Mouse (Mus musculus) MEL (cell line): Measurements from ENCODE around the gene Rps27rt.

Source experiments
- ELF1 ChIP-seq: IDR thresholded peaks from 2 replicates; pipeline ENCODE4 v1.6.1; 2014; ENCODE audit warnings: low read depth, mild to moderate bottlenecking, inconsistent platforms, low read length, improper control_type of control experiment, moderate library complexity
- EP300 ChIP-seq, 2 experiments: IDR thresholded peaks; 2 replicates each; pipeline ENCODE4 v1.6.1; 2011; ENCODE audit warnings: improper control_type of control experiment in 2 of 2, low read length in 2 of 2, low read depth in 1 of 2, mild to moderate bottlenecking in 1 of 2
- GATA1 ChIP-seq: IDR thresholded peaks from 2 replicates; pipeline ENCODE4 v1.6.1; 2011; ENCODE audit warnings: low read depth, low read length, improper control_type of control experiment
- MXI1 ChIP-seq: IDR thresholded peaks from 2 replicates; pipeline ENCODE4 v1.6.1; 2011; ENCODE audit warnings: mild to moderate bottlenecking, low read depth, low read length, improper control_type of control experiment
- POLR2A ChIP-seq, 2 experiments: IDR thresholded peaks; 2 replicates each; pipeline ENCODE4 v1.6.1; 2011 to 2012; ENCODE audit warnings: low read length in 2 of 2, mild to moderate bottlenecking in 2 of 2, control low read depth in 1 of 2, improper control_type of control experiment in 1 of 2, low read depth in 1 of 2, moderate library complexity in 1 of 2; ENCODE audit not compliant: control insufficient read depth in 1 of 2, insufficient read depth in 1 of 2, poor library complexity in 1 of 2
- SMC3 ChIP-seq: IDR thresholded peaks from 2 replicates; pipeline ENCODE4 v1.6.1; 2011; ENCODE audit warnings: low read depth, low read length, improper control_type of control experiment

- TF ChIP-seq POLR2A (IDR thresholded peaks at IDR 0.05; ENCODE audit: control insufficient read depth in 1 of 2, insufficient read depth in 1 of 2, low read depth in 1 of 2, low read length in 2 of 2, poor library complexity in 1 of 2) (no peak), SMC3 (no peak), ELF1 (no peak), MXI1 (no peak), GATA1 (no peak), EP300 (IDR thresholded peaks at IDR 0.05; ENCODE audit: low read depth in 1 of 2, low read length in 2 of 2) (no peak)
Observed at GRCm38 (mm10) chr9:115005446-115005845, 22.9 kb upstream of the Rps27rt start.
